Mouse (Mus musculus) hindbrain, embryonic 16.5 days (tissue): ENCODE results near the gene Larp1. TPM values are rescaled to one million over a fixed set of nuclear protein-coding genes. Genes with fewer than 3 reads are reported as not detected.
"Not testable (repeated sequence)": the region's sequence is repeated elsewhere in the genome, so short reads cannot be mapped to it uniquely, and the experiment has no call there.

Experiments
- ATAC-seq: fragments of 200-750 bp; cut with Nextera tagmentation; 2 replicates; pipeline ENCODE4 v1.8.0; 2017; ENCODE audit warnings: moderate TSS enrichment, moderate library complexity
- H3K27ac ChIP-seq: fragments of 300-500 bp; sonication (generic); 2 replicates; pipeline ENCODE4 v1.5.1; 2014; ENCODE audit warnings: low read depth, mild to moderate bottlenecking, control low read depth, low read length, moderate library complexity
- H3K27me3 ChIP-seq: fragments of 300-500 bp; sonication (generic); replicated peaks from 2 replicates; pipeline ENCODE4 v1.6.1; 2014; ENCODE audit warnings: low read length; ENCODE audit not compliant: control insufficient read depth, insufficient read depth
- H3K36me3 ChIP-seq: fragments of 300-500 bp; sonication (generic); 2 replicates; pipeline ENCODE4 v1.6.1; 2014; ENCODE audit warnings: mild to moderate bottlenecking, low read length, moderate library complexity, mixed read lengths; ENCODE audit not compliant: control insufficient read depth, insufficient read depth
- H3K4me1 ChIP-seq: fragments of 300-500 bp; sonication (generic); 2 replicates; pipeline ENCODE4 v1.6.1; 2014; ENCODE audit warnings: low read depth, low read length; ENCODE audit not compliant: control insufficient read depth, insufficient read depth
- H3K4me2 ChIP-seq: fragments of 300-500 bp; sonication (generic); 2 replicates; pipeline ENCODE4 v1.6.1; 2014; ENCODE audit warnings: mild to moderate bottlenecking, low read length, control low read depth, moderate library complexity
- H3K4me3 ChIP-seq: fragments of 300-500 bp; sonication (generic); 2 replicates; pipeline ENCODE4 v1.5.1; 2014; ENCODE audit warnings: mild to moderate bottlenecking, low read length, control low read depth, moderate library complexity
- H3K9ac ChIP-seq: fragments of 300-500 bp; sonication (generic); 2 replicates; pipeline ENCODE4 v1.6.1; 2014; ENCODE audit warnings: low read depth, mild to moderate bottlenecking, control low read depth, low read length, moderate library complexity
- H3K9me3 ChIP-seq: fragments of 300-500 bp; sonication (generic); 2 replicates; pipeline ENCODE4 v1.6.1; 2014; ENCODE audit warnings: mild to moderate bottlenecking, low read length, moderate library complexity; ENCODE audit not compliant: control insufficient read depth
- WGBS: fragments of 180-500 bp; shearing (Covaris S2); extraction: QIAGEN DNeasy Blood & Tissue Kit; methylation state at CpG from one replicate; pipeline ENCODE4 v1.1.7; 2014; 5-methylcytosine and 5-hydroxymethylcytosine counted together
- polyA plus RNA-seq: library from polyadenylated mRNA; unstranded; fragments of >200 nt; fragmentation: Nextera tagmentation; extraction: Ambion mirVana; gene quantifications from 2 replicates; pipeline ENCODE4 v1.2.1, GENCODE M21; 2015

Gene Larp1
- polyA plus RNA-seq, 1 experiment from 2014 or later = 17.3 TPM

DNA sequence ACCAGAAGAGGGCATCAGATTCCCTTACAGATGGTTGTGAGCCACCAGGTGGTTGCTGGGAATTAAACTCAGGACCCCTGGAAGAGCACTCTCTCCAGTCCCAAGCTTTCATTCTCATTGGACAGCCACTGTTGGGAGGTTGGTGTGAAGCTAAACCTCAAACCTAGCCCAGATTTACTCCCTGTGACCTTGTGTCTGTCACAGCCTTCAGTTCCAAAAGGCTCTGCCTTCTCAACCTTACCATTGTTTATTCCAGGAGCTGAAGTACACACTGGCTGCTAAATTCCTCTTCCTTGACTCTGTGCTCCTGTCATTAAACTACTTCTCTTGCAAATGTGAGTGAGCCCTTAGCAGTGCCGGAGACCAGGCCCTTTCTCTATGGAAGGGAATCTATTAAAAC lies 20.1 kb downstream of the Larp1 start:
- Histone ChIP-seq H3K9ac (no peak overlapping the region), H3K27me3 (no peaks in the 10 kb centered on the region), H3K4me2 (no peak overlapping the region), H3K4me3 (no peak overlapping the region), H3K27ac (no peak overlapping the region), H3K4me1 (no peaks in the 10 kb centered on the region; the same call in 1 of the 2 replicates), H3K9me3 (no peaks in the 10 kb centered on the region), H3K36me3 (no peaks in the 10 kb centered on the region)
- 91% methylated on average over 1 of the region's 1 CpGs for WGBS
- no peak for ATAC-seq

DNA sequence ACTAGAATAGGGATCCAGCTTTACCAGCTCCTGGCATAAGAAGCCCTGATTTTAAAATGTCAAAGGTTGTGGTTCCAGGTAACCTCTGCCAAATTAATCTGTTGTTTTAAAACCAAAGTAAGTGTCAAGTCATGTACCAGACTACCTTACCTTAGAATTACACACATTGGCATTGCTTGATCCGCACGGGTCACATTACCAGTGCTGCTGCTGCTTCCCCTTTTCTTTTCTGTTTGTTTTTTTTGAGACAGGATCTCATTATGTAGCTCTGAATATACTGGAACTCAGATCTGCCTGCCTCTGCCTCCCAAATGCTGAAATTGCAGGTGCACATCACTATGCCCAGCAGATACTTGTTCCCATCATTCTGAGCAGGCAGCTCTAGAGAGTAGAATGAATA lies 21.0 kb downstream of the Larp1 start:
- Histone ChIP-seq H3K27me3 (no peaks in the 10 kb centered on the region), H3K27ac (no peak overlapping the region), H3K9me3 (no peaks in the 10 kb centered on the region), H3K4me2 (no peak overlapping the region), H3K4me3 (no peak overlapping the region), H3K4me1 (no peaks in the 10 kb centered on the region; the same call in 1 of the 2 replicates), H3K9ac (no peak overlapping the region), H3K36me3 (no peaks in the 10 kb centered on the region)
- 84% methylated on average over 2 of the region's 2 CpGs for WGBS
- ATAC-seq = no peak

DNA sequence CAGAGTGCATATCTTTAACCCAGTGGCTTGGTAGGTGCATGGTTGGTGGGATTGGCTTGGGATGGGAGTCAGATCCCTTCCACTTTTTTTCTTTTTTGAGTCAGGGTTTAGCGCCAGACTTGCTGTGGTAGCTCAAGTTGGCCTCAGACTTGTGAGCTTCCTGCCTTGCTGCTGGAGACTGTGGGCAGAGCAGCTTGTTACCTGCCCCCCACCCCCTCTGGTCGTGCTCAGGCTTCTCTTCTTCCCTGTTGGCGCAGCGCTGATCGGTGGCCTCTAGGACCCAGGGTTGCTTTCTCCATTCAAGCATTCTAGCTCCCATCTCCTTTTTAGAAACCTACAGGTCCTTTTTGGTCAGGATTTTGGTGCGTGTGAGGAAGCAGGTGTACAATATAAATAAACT lies 22.3 kb downstream of the Larp1 start:
- no peaks in the 10 kb centered on the region for H3K27me3 ChIP-seq
- H3K27ac ChIP-seq = no peak overlapping the region
- WGBS = 73% methylated on average over 6 of the region's 6 CpGs
- H3K4me2 ChIP-seq = no peak overlapping the region
- no peak overlapping the region for H3K9ac ChIP-seq
- no peaks in the 10 kb centered on the region; the same call in 1 of the 2 replicates for H3K4me1 ChIP-seq
- no peaks in the 10 kb centered on the region for H3K36me3 ChIP-seq
- no peak for ATAC-seq
- H3K4me3 ChIP-seq = no peak overlapping the region
- no peaks in the 10 kb centered on the region for H3K9me3 ChIP-seq

DNA sequence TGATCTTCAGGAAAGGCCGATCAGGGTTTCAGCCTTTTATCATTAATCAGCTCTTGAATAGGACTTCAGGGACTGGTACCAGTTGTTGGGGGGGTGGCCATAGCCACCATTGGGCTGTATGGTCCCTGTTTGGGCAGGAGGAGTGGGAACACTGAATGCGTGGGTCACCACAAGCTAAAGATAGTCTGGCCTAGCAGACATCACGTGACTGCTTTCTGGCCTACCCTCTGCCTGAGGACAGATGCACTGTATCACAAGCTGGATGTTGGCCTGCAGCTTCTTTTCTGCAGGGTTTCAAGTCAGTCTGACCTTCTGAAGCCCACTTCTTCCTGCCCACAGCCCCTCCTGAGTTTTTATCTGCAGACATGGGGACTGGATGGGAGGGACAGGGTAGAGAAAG lies 24.8 kb downstream of the Larp1 start:
- no peaks in the 10 kb centered on the region; the same call in 1 of the 2 replicates for H3K4me1 ChIP-seq

DNA sequence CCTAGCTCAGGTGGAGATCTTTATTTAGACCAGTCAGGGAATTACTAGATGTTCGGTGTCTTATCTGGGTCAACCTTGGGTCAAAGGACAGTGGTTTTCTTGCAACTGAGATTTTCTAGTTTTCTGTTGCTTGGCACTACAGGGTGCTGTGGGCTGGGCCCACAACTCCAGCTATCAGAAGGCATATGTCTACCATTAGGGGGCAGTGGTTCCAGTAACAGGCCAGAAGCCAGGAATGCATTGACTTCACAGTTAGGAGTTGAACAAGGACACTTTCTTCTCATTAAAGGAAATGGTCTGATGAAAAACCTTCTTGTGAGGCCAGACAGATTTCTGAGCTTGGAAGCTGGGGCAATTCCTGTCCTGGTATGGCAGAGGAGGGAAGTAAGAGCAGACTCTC lies 30.2 kb downstream of the Larp1 start:
- 83% methylated on average over 1 of the region's 1 CpGs for WGBS
- Histone ChIP-seq H3K9me3 (no peaks in the 10 kb centered on the region), H3K4me3 (no peak overlapping the region), H3K4me2 (no peak overlapping the region), H3K4me1 (no peaks in the 10 kb centered on the region; the same call in 1 of the 2 replicates), H3K27me3 (no peaks in the 10 kb centered on the region), H3K36me3 (peaks cover 10% of the 10 kb centered on the region; the same call in 1 of the 2 replicates), H3K9ac (no peak overlapping the region), H3K27ac (no peak overlapping the region)
- ATAC-seq = 0 out of 2 replicates have a peak, but pooled peaks have one; percentile 48

More for the DNA sequence above, 24.8 kb downstream of the Larp1 start:
- Histone ChIP-seq H3K36me3 (no peaks in the 10 kb centered on the region), H3K27ac (no peak overlapping the region), H3K4me3 (no peak overlapping the region), H3K27me3 (no peaks in the 10 kb centered on the region), H3K9ac (no peak overlapping the region), H3K4me2 (no peak overlapping the region), H3K9me3 (no peaks in the 10 kb centered on the region)
- ATAC-seq = no peak
- 74% methylated on average over 3 of the region's 3 CpGs for WGBS

DNA sequence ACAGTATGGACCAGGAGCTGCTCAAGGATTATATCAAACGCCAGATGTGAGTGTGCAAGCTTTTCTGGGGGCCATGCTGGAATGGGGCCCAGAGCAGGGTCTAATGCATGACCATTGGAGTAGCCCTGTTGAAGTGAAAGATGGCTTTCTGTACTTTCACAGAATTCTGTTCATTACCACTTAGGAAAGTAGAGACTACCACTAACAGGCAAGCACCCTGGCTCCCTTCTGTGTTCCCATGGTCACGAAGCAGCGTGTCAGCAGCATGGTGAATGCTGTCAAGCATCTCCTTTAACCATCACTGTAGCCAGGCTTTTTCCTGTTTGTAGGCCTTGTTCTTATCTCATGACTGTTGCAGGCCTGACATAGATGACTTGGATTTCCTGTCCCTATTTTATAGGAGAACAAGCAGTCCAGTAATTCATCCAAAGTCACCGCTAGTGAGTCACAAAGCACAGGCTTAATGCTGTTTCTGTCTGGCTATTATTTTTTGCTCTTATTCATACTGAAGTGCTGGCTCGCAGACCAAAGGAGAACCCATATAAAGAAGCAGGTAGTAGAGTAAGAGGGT lies 34.1 kb downstream of the Larp1 start:
- Histone ChIP-seq H3K4me1 (no peaks in the 10 kb centered on the region), H3K27me3 (no peaks in the 10 kb centered on the region), H3K36me3 (peaks cover 14% of the 10 kb centered on the region), H3K9ac (no peak overlapping the region), H3K9me3 (no peaks in the 10 kb centered on the region), H3K27ac (no peak overlapping the region), H3K4me3 (no peak overlapping the region), H3K4me2 (no peak overlapping the region)
- no peak for ATAC-seq
- 94% methylated on average over 5 of the region's 5 CpGs for WGBS

DNA sequence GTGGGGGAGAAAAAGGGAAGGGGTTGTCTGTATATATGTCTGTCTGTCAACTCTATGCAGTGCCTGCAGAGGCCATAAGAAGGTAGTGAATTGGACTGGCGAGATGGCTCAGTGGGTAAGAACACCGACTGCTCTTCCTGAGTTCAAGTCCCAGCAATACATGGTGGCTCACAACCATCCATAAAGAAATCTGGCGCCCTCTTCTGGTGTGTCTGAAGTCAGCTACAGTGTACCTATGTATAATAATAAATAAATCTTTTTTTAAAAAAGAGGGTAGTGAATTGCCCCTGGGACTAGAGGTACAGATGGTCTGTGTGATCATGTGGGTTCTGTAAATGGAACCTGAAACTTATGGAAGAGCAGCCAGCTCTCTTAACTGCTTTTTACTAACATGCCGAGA lies 37.6 kb downstream of the Larp1 start:
- Histone ChIP-seq H3K27me3 (no peaks in the 10 kb centered on the region), H3K36me3 (peaks cover 32% of the 10 kb centered on the region), H3K9ac (no peak overlapping the region), H3K4me1 (no peaks in the 10 kb centered on the region), H3K9me3 (no peaks in the 10 kb centered on the region), H3K27ac (no peak overlapping the region), H3K4me2 (no peak overlapping the region), H3K4me3 (no peak overlapping the region)
- no peak for ATAC-seq
- WGBS = 78% methylated on average over 4 of the region's 4 CpGs

DNA sequence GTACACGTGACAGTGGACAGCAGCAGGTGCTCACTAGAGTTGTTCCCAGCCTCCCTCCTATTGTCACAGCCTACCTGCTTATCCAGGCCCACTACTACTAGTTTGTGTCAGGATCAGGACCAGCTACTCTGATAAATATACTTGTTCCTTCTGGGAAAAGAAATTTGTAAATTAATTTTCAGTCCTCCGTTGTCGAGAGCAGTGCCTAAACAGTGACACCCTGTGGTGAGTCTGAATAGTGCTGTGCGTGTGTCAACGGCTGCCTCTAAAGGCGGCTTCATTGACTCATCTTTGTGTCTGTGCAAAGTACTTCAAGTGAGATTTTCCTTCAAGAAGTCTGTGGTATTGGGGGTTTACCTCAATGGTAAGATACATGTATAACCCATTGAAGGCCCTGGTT lies 48.6 kb downstream of the Larp1 start:
- Histone ChIP-seq H3K27ac (no peak overlapping the region), H3K9ac (no peak overlapping the region), H3K4me1 (no peaks in the 10 kb centered on the region), H3K9me3 (no peaks in the 10 kb centered on the region), H3K4me2 (no peak overlapping the region), H3K36me3 (peaks cover 35% of the 10 kb centered on the region), H3K4me3 (no peak overlapping the region), H3K27me3 (no peaks in the 10 kb centered on the region)
- WGBS = 40% methylated on average over 6 of the region's 6 CpGs
- no peak; the same call in 1 of the 2 replicates for ATAC-seq

DNA sequence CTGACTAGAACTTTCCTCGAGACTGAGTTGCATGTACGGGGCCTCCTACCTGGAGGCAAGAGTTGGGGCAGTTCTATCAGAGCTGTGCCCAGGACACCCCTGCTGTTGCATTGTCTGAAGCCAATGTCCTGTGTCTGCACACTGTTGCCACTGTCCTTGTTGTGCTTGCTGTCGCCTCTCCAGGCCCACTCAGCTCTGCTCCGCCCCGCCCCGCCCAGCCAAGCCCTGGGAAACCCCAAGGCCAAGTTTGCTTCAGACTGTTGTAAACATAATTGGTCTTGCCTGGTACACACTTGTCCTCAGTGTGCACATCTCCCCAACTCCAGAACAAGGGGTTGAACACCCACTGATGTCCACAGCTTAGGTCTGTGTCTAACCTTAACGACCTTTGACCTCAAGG lies 50.9 kb downstream of the Larp1 start:
- H3K4me1 ChIP-seq, H3K27me3 ChIP-seq, H3K9me3 ChIP-seq, H3K27ac ChIP-seq, H3K4me3 ChIP-seq, H3K4me2 ChIP-seq, H3K9ac ChIP-seq, ATAC-seq: not testable (repeated sequence)
- 93% methylated on average over 7 of the region's 7 CpGs for WGBS
- peaks cover 29% of the 10 kb centered on the region for H3K36me3 ChIP-seq

DNA sequence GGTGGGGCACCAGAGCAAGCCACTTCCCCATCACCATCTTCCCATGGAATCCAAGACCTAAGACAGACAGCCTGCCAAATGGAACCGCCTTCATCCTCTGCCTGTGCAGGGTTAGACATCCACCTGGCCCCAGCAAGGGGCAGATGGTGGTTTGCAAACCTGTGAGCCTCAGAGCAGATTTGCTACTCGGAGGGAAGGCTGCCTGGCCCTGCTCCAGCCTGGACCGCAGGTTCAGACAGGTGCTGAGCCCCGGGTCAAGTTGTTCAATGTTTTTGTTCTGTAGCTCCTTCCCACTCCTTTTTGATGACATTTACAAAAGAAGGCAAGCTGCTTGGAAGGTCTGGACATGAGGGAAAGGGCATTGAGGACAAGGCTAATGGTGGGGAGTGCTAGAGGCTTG lies 52.4 kb downstream of the Larp1 start:
- not testable (repeated sequence) for ATAC-seq, H3K27ac ChIP-seq

More for the DNA sequence above, 52.4 kb downstream of the Larp1 start:
- not testable (repeated sequence) for H3K4me3 ChIP-seq, H3K4me1 ChIP-seq, H3K9ac ChIP-seq, H3K4me2 ChIP-seq, H3K27me3 ChIP-seq, H3K9me3 ChIP-seq
- 90% methylated on average over 3 of the region's 4 CpGs for WGBS
- H3K36me3 ChIP-seq = peaks cover 24% of the 10 kb centered on the region
